Mouse (Mus musculus): Measurements from ENCODE around the gene Wfikkn2.

DNA sequence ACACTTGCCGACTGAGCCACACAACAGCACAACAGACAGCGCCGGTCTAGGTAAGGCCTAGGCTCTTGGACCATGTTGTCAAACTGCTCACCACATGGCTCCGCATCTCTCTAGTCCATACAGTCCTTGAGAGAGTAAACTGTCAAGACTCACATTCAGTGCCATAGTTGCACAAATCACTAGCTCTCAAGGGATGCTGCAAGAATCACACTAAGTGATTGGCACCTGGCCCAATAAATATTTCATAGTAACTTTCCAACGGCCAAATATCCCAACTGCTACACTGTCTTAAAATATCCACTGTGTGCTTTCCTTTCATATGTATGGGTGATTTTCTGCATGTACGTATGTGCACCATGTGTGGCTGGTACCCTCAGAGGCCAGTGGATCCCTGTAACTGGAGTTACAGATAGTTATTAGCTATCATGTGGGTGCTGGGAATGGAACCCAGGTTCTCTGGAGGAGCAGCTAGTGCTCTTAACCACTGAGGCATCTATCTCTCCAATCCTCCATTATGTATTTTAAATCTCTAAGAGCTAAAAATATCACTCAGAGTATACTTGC, 37.8 kb upstream of the Wfikkn2 start:
- TF ChIP-seq CTCF (IDR thresholded peaks at IDR 0.05; ENCODE audit: low read depth, low read length) (no peak), POLR2A (IDR thresholded peaks at IDR 0.05; ENCODE audit: borderline replicate concordance, low read depth, low read length) (no peak)

Measured in bone marrow macrophage, adult 2 months (primary cell).